Mouse (Mus musculus): ENCODE data around the gene P2rx6. TPM values are rescaled to one million over a fixed set of nuclear protein-coding genes. Genes with fewer than 3 reads are reported as not detected.

Gene P2rx6
- 0.86 and 1.1 TPM in 2 replicates for polyA plus RNA-seq (2012; rRNA removed)

GRCm38 (mm10) chr16:17561751-17562208 lies at the start of gene P2rx6:
Gene P2rx6, plus strand, starts transcription at chr16:17561885.
- Histone ChIP-seq H3K4me3 (ENCODE audit: insufficient read depth, low read depth, low read length) (peak within 1 kb of the TSS; percentile 18; the same call in 1 of the 2 replicates), H3K27ac (ENCODE audit: insufficient read depth, low read depth, low read length) (no peak within 1 kb of the TSS), H3K27me3 (replicated peaks; ENCODE audit: control insufficient read depth, insufficient read depth, low read length) (no peaks in the 10 kb centered on the region), H3K4me1 (ENCODE audit: control insufficient read depth, insufficient read depth, low read length) (peaks cover 3% of the 10 kb centered on the region; the same call in 1 of the 2 replicates), H3K36me3 (ENCODE audit: control insufficient read depth, insufficient read depth, low read length) (no peaks in the 10 kb centered on the region)
- no peak for TF ChIP-seq POLR2A (IDR thresholded peaks at IDR 0.05; ENCODE audit: low read depth, low read length)
- TF ChIP-seq CTCF (conservative IDR thresholded peaks at IDR 0.05; ENCODE audit: insufficient read depth, insufficient read length, low read depth, low read length) = no peak
- DNase-seq = peak; percentile 33
- 8% methylated on average over 10 of the region's 10 CpGs for WGBS

DNA sequence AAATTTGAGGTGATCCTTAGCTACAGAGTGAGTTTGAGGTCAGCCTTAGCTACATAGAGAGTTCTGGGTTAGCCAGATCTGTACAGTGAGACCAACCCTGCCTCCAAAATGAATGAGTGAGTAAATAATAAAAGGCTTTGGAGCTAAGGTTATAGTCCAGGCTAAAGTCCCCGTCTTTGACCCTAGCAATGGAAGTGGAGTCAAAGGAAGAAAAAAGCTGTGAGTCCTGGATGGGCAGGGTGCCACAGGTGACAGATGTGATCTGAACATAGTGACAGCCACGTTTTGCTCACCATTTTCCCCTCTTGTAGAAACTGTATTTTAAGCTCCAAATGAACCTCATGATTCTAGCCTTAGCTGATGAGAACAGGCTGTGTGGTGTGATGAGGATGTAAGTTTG lies 42.8 kb upstream of the P2rx6 start:
- TF ChIP-seq CTCF (conservative IDR thresholded peaks at IDR 0.05; ENCODE audit: insufficient read depth, insufficient read length, low read depth, low read length) (no peak), POLR2A (IDR thresholded peaks at IDR 0.05; ENCODE audit: low read depth, low read length) (no peak)
- no peak overlapping the region for H3K27ac ChIP-seq (ENCODE audit: insufficient read depth, low read depth, low read length)
- no peak overlapping the region for H3K4me3 ChIP-seq (ENCODE audit: insufficient read depth, low read depth, low read length)
- peaks cover 5% of the 10 kb centered on the region for H3K4me1 ChIP-seq (ENCODE audit: control insufficient read depth, insufficient read depth, low read length)
- no peaks in the 10 kb centered on the region for H3K27me3 ChIP-seq (replicated peaks; ENCODE audit: control insufficient read depth, insufficient read depth, low read length)
- 59% methylated on average over 2 of the region's 2 CpGs for WGBS
- peaks cover 12% of the 10 kb centered on the region; the same call in 1 of the 2 replicates for H3K36me3 ChIP-seq (ENCODE audit: control insufficient read depth, insufficient read depth, low read length)
- peak; percentile 56 for DNase-seq

- 93% methylated on average over 11 of the region's 11 CpGs for WGBS
- Histone ChIP-seq H3K4me3 (ENCODE audit: insufficient read depth, low read depth, low read length) (no peak overlapping the region), H3K27me3 (replicated peaks; ENCODE audit: control insufficient read depth, insufficient read depth, low read length) (no peaks in the 10 kb centered on the region), H3K4me1 (ENCODE audit: control insufficient read depth, insufficient read depth, low read length) (peaks cover 4% of the 10 kb centered on the region; the same call in 1 of the 2 replicates), H3K27ac (ENCODE audit: insufficient read depth, low read depth, low read length) (no peak overlapping the region), H3K36me3 (ENCODE audit: control insufficient read depth, insufficient read depth, low read length) (peaks cover 10% of the 10 kb centered on the region; the same call in 1 of the 2 replicates)
- DNase-seq = no peak
- TF ChIP-seq CTCF (conservative IDR thresholded peaks at IDR 0.05; ENCODE audit: insufficient read depth, insufficient read length, low read depth, low read length) (no peak), POLR2A (IDR thresholded peaks at IDR 0.05; ENCODE audit: low read depth, low read length) (no peak)
These were observed 37.5 kb upstream of the P2rx6 start for GRCm38 (mm10) chr16:17524156-17524555.

DNA sequence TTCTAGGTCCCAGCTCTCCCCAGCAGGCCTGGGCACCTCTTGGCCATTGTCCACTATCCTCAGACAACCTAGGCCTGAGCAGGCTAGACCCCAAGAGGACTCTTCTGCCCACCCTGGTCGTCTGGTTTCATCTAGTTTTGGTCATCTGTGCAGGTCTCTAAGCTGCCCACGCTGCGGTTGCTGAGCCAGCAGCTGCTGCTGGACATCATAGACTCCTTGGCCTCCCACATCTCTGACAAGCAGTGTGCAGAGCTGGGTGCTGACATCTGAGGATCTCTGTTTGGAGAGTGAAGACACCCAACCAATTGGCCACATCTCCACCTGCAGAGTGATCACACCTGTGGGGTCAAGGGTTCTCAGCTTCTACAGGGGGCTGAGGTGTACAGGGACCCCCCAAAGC lies 36.2 kb upstream of the P2rx6 start:
- H3K36me3 ChIP-seq (ENCODE audit: control insufficient read depth, insufficient read depth, low read length) = peaks cover 6% of the 10 kb centered on the region; the same call in 1 of the 2 replicates
- peak overlapping the region; percentile 2; the same call in 1 of the 2 replicates for H3K27ac ChIP-seq (ENCODE audit: insufficient read depth, low read depth, low read length)
- H3K4me1 ChIP-seq (ENCODE audit: control insufficient read depth, insufficient read depth, low read length) = peaks cover 7% of the 10 kb centered on the region

DNA sequence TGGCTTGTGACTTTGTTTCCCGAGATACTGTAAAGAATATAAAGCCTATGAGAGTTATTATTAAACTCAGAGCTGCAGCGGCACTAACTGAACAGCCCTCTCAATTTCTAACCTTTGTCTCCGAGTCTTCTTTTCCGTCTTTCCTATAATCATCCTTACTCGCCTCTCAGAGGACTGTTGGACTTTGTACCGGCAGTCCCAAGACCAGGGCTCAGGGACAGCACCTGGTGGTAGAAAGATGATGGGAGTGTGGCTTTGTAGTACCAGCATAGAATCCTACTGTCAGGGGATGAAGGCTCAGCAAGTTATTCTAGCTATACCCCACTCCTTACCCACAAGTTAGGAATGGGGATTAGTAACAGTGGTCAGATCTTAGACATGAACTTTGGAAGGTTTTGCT lies 35.5 kb upstream of the P2rx6 start:
- TF ChIP-seq POLR2A (IDR thresholded peaks at IDR 0.05; ENCODE audit: low read depth, low read length) (no peak), CTCF (conservative IDR thresholded peaks at IDR 0.05; ENCODE audit: insufficient read depth, insufficient read length, low read depth, low read length) (no peak; the same call in 1 of the 2 replicates)
- peak overlapping the region; percentile 2 for H3K27ac ChIP-seq (ENCODE audit: insufficient read depth, low read depth, low read length)

More for the DNA sequence above, 36.2 kb upstream of the P2rx6 start:
- Histone ChIP-seq H3K27me3 (replicated peaks; ENCODE audit: control insufficient read depth, insufficient read depth, low read length) (no peaks in the 10 kb centered on the region), H3K4me3 (ENCODE audit: insufficient read depth, low read depth, low read length) (no peak overlapping the region)
- 76% methylated on average over 3 of the region's 3 CpGs for WGBS
- TF ChIP-seq POLR2A (IDR thresholded peaks at IDR 0.05; ENCODE audit: low read depth, low read length) = no peak
- no peak for TF ChIP-seq CTCF (conservative IDR thresholded peaks at IDR 0.05; ENCODE audit: insufficient read depth, insufficient read length, low read depth, low read length)
- no peak for DNase-seq

GRCm38 (mm10) chr16:17527606-17528005 lies 34.1 kb upstream of the P2rx6 start:
- Histone ChIP-seq H3K36me3 (ENCODE audit: control insufficient read depth, insufficient read depth, low read length) (peaks cover 2% of the 10 kb centered on the region; the same call in 1 of the 2 replicates), H3K4me3 (ENCODE audit: insufficient read depth, low read depth, low read length) (no peak overlapping the region), H3K27ac (ENCODE audit: insufficient read depth, low read depth, low read length) (no peak overlapping the region), H3K4me1 (ENCODE audit: control insufficient read depth, insufficient read depth, low read length) (peaks cover 12% of the 10 kb centered on the region), H3K27me3 (replicated peaks; ENCODE audit: control insufficient read depth, insufficient read depth, low read length) (no peaks in the 10 kb centered on the region)
- no peak for DNase-seq
- TF ChIP-seq POLR2A (IDR thresholded peaks at IDR 0.05; ENCODE audit: low read depth, low read length) (no peak), CTCF (conservative IDR thresholded peaks at IDR 0.05; ENCODE audit: insufficient read depth, insufficient read length, low read depth, low read length) (no peak)

More for the DNA sequence above, 35.5 kb upstream of the P2rx6 start:
- WGBS = 64% methylated on average over 6 of the region's 6 CpGs
- Histone ChIP-seq H3K36me3 (ENCODE audit: control insufficient read depth, insufficient read depth, low read length) (peaks cover 6% of the 10 kb centered on the region; the same call in 1 of the 2 replicates), H3K4me3 (ENCODE audit: insufficient read depth, low read depth, low read length) (no peak overlapping the region), H3K4me1 (ENCODE audit: control insufficient read depth, insufficient read depth, low read length) (peaks cover 7% of the 10 kb centered on the region), H3K27me3 (replicated peaks; ENCODE audit: control insufficient read depth, insufficient read depth, low read length) (no peaks in the 10 kb centered on the region)
- DNase-seq = peak; percentile 83

- Histone ChIP-seq H3K36me3 (ENCODE audit: control insufficient read depth, insufficient read depth, low read length) (no peaks in the 10 kb centered on the region; the same call in 1 of the 2 replicates), H3K4me1 (ENCODE audit: control insufficient read depth, insufficient read depth, low read length) (peaks cover 12% of the 10 kb centered on the region), H3K27ac (ENCODE audit: insufficient read depth, low read depth, low read length) (no peak overlapping the region), H3K4me3 (ENCODE audit: insufficient read depth, low read depth, low read length) (no peak overlapping the region), H3K27me3 (replicated peaks; ENCODE audit: control insufficient read depth, insufficient read depth, low read length) (no peaks in the 10 kb centered on the region)
- 90% methylated on average over 13 of the region's 13 CpGs for WGBS
- DNase-seq = no peak
- TF ChIP-seq POLR2A (IDR thresholded peaks at IDR 0.05; ENCODE audit: low read depth, low read length) = no peak
- TF ChIP-seq CTCF (conservative IDR thresholded peaks at IDR 0.05; ENCODE audit: insufficient read depth, insufficient read length, low read depth, low read length) = no peak
These were observed 33.4 kb upstream of the P2rx6 start for GRCm38 (mm10) chr16:17528276-17528675.

Measured in kidney, adult 2 months (tissue).